Mouse (Mus musculus): ENCODE measurements around the gene Pyurf.

Gene Pyurf

DNA sequence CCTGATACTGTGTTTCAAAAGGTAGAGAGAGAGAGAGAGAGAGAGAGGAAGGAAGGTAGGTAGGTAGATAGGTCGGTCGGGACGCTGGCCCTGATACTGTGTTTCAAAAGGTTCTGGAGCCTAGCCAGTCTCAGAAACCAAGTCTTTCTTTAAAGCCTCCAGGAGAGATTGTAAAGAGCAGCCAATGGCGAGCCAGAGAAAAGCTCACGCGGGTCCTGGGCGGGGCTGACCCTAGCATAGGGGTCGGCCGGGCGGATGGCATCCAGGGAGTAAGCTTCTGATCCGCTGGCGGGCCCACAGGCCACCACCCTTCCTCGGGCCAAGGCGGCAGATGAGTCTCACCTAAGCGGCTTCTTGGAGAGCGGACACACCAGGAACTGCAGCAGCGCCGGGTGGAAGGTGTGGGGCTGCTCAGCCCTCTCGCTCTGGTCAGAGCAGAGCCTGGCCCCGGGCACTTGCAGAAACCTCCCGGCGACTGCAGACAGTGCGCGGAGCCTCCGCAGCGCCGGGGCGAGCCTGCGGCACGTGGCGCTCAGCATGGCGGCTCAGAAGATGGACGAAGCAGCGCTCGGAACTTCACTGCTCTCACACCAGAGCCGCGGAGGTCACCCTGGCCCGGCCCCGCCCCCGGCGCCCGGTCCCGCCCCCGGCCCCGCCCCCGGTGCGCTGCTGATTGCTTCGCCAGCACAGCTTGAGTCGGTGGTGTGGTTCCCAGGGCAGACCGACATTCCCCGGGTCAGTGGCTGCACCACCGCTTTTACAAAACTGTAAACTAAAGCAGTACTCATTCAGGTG is at the start of gene Pyurf:
Gene Pyurf, minus strand, starts transcription at position 612 of the 795 bp plus-strand sequence.
- peak; percentile 33 to 68 for DNase-seq (ENCODE audit: low read depth in 1 of 2, low spot score in 2 of 2)

DNA sequence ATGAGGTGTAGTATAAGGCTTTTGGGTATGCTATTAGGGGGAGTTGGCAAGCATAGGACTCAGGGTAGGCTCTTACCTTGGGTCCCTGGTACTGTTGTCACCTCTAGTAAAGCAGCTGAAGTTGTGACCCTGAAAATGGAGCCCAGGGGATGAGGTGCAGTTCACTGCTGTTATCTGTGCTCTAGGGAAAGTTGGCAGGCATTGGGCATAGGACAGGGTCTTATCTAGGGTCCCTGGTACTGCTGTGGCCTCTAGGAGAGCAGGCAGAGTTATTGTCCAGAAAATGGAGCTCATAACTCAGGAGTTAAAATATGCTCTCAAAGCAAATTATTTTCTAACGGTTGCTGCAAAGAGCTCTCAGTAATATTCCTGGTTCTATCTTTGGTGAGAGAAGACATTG is 29.5 kb upstream of the Pyurf start:
- DNase-seq (ENCODE audit: low read depth in 1 of 2, low spot score in 2 of 2), result no peak

DNA sequence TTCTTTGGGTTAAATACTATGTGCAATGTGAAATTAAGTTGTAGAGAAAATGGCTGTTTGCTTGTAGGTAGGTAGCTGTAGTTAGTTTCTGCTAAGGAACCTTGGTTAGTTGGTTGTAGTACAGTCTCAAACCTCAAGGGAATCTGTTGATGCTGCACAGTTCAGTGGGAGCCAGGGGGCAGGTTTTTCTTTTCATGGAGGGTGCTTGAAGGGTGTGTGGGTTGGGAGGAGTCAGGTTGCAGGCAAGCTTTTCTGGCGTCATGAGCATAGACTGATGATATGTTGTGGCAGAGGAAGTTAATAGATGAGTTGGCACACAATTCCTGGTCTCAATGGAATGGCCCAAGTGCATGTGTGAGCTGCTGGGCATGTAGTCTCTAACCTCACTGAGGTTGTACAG is 19.8 kb upstream of the Pyurf start:
- DNase-seq (ENCODE audit: low read depth in 1 of 2, low spot score in 2 of 2), result no peak

DNA sequence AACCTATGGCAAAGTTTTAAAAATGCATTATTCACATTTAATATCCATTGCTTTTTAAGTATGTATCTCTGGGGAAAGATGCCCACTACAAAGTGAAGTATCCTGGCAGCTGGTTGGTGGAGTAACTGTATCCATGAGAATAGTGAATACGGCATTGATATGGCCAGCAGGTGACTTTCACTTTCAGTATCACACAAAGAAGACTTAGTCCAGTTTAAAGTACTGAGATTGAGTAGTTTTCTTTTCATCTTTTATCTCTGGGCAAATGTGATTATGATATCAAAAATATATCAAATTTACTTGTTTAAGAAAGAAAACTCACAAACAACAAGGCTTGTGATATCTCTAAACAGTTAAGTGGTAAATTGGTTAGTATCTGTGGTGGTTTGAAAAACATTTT is 14.8 kb upstream of the Pyurf start:
- DNase-seq (ENCODE audit: low read depth in 1 of 2, low spot score in 2 of 2), result no peak

DNA sequence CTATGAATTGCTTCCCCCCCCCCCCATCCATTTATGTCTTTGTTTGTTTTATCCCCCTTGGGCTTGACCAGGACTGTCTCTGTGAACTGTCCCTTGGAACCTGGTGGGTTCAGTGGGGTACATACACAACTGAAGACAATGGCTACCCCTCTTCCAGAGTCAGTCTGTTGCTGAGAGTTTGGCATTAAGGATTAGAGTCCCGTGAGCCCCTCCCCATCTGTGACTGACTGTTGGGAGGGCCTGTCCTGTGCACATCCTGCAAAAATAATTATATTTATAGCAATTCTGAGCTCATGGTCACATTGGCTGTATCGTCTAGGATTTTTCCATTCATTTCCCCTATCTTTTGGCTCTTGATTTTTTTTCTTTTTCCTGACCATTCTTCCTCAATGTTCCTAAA is 11.8 kb upstream of the Pyurf start:
- no peak for DNase-seq (ENCODE audit: low read depth in 1 of 2, low spot score in 2 of 2)

DNA sequence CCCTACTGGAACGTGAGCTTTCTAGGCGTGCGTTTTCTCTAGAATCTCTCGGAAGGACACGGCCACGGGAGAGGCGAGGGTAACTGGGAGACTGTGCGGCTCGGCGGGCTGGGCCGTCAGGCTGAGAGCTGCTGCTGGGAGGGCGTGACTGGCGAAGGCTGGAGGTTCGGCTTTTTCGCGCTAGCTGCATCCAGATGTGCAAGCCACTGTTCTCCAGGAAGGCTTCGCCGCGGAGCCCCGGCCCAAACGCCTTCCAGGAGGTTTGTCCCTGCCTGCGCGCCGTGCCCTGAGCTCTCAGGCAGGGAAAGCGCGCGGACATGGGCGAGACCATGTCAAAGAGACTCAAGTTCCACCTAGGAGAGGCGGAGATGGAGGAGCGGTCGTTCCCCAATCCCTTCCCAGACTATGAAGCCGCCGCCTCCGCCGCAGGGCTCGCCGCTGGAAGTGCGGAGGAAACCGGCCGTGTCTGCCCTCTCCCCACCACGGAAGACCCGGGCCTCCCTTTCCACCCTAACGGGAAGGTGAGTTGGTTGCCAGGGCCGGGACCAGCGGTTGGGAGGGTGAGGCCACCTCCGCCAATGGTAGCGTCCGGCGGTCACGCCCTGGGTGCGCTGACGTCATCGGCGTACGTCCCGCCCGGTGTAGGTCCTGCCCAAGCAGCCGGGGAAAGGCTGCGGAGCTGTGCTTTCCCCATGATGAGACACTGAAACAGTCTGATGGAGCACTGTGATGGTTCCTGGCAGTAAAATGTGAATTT is 11.0 kb upstream of the Pyurf start:
- DNase-seq (ENCODE audit: low read depth in 1 of 2, low spot score in 2 of 2), result peak; percentile 87 to 91

DNA sequence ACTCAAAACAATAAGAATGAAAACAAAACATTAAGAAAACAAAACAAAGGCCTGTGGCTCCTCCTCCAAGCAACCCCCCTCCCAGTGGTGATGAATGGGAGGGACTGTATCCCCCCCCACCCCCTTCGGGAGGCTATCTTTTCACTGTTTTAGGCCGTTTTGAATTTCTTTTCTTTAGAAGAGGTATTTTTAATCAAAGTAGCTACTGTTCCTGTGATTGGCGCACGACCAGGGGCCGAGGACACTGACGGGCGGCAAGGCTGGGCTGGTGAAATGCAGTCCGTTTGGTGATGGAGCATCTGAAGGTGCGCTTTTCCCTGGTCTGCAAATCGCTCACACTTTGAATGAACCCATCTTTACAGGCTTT is 10.5 kb upstream of the Pyurf start, which contains the start of gene Lancl2:
Gene Lancl2, plus strand, starts transcription at position 165 of the 367 bp plus-strand sequence.
- DNase-seq (ENCODE audit: low read depth in 1 of 2, low spot score in 2 of 2), result no peak

DNA sequence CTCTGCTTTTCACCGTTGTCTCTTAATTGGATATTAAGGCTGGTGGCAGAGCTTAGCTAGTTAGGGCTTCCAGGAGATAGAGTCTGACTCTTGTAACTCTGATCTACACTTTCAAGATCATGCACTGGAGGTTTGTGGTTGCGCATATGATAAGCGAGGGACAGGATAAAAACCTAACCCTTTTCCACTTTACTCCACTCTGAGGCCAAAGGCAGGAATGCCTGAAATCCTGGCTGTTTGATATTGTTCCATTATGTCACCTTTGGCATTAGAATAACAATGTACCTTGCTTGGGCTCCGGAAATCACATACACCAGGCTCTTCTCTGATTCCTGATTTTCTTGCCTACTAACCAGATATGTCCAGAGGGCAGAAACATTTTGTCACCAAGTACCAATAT is 9.8 kb upstream of the Pyurf start:
- no peak for DNase-seq (ENCODE audit: low read depth in 1 of 2, low spot score in 2 of 2)

DNA sequence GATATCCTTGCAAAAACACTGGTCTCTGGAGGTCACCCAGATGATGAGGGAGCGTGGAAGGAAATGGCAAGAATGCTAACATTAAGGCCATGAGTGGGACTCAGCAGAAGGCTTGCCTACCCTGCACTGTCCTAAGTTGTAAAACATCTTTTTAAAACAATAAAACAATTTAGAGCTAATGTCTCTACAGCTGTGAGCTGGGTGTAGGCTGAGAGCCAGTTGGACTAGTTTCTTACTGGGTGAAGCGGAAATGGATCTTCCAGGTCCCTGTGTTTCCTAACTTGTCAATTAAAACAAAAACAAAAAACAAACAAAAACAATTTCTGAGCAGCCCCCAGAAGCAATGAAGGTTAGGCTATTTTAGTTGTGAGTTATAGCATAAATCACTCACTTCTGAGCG is 1.2 kb upstream of the Pyurf start:
- DNase-seq (ENCODE audit: low read depth in 1 of 2, low spot score in 2 of 2), result no peak

DNA sequence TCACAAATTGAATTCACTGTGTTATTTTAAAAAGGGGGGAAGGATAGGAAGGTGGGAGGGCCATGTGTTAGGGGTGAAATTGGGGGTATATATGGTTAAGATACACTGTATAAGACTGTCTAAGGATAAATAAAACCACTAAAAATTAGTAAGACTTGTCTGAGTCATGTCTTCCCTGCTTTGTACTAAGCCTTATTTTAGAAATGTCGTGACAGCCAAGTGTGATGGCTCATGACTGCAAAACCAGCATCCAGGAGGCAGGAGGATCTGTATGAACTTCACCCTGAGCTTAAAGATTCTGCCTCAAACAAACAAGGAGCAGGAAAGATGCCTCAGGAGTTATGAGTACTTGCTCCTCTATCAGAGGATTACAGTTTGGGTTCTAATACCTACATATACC is 7.7 kb downstream of the Pyurf start:
- DNase-seq (ENCODE audit: low read depth in 1 of 2, low spot score in 2 of 2), result no peak

DNA sequence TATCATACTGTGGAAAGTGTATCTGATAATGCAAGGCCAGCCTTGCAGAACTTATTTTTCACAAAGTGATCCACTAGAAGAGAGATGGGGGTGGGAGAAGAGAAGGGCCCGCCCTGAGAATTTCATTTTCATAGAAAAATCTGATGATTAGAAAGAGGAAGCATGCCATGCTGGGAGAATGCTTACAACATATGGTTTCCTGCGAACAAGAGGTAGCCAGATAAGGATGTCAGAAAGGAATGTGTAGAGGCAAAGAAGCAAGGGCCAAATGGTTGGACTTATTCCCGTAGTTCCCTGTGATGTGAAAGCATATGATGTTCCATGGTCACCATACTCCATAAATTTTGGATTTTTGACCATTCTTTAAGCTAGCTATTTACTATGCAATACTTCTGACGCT is 30.6 kb downstream of the Pyurf start:
- no peak for DNase-seq (ENCODE audit: low read depth in 1 of 2, low spot score in 2 of 2)

DNA sequence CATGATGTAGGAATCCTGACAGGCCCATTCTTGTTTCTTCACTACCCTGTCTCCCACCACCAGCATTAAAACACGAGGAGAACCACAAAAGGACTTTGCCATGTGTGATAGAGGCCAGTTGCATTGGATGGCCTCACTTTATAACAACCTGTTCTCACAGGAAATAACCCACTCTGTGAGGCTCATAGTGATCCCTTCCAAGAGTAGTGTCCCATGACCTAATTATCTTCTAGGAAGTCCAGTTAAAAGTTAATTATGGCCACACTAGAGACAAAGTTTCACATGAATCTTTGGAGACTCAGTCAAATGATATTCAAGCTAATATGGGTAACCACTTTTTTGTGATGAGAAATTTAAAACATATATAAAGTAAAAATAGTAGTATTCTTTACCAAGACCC is 44.6 kb downstream of the Pyurf start:
- DNase-seq (ENCODE audit: low read depth in 1 of 2, low spot score in 2 of 2), result no peak

DNA sequence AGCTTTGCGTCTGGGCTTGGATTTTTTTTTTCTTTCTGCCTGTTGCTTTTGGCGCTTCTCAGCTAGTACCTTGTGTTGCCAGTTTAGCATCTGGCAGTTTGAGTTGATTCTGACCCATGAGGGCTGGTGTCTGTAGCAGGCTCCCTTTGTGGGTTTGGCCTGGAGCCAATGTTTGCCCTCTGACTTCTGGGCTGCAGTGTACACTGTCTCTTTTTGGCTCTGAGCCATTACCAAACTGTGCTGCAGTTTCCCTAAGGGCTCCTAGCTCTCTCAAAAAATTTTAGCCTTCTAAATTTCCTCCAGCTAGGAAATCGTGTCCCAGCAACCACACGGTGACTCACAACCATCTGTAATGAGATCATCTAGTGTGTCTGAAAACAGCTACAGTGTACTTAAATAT is 50.1 kb downstream of the Pyurf start:
- DNase-seq (ENCODE audit: low read depth in 1 of 2, low spot score in 2 of 2), result no peak

DNA sequence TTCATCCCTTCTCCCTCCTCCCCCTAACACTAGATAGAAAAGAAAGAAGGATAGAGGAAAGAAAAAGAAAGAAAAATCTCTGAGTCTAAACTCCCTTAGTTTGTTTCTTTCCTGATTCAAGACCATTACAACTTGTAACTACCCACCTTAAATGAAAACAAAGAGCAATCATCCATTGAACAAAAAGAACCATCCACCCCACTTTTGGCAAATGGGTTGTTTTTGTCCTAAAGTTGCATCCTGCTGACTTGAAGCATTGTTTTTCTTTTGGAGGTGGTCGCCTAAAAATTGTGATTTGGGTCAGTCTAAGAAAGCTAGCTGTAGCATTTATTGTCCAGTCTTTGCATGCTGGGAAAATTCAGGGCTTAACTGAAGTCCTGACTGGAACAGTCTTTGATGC is 52.3 kb downstream of the Pyurf start:
- DNase-seq (ENCODE audit: low read depth in 1 of 2, low spot score in 2 of 2), result no peak
